Mouse (Mus musculus) heart, embryonic 11.5 days (tissue): ENCODE measurements around the gene Slc38a9. TPM values are rescaled to one million over a fixed set of nuclear protein-coding genes. Genes with fewer than 3 reads are reported as not detected.

Experiments
- ATAC-seq: fragments of 200-750 bp; cut with Nextera tagmentation; replicated peaks from 2 replicates; pipeline ENCODE4 v1.8.0; 2017; ENCODE audit warnings: moderate library complexity; ENCODE audit not compliant: insufficient number of reproducible peaks, low FRiP score, low TSS enrichment
- H3K27ac ChIP-seq: fragments of 300-500 bp; sonication (generic); 2 replicates; pipeline ENCODE4 v1.5.1; 2014; ENCODE audit warnings: mild to moderate bottlenecking, low read depth, low read length
- H3K27me3 ChIP-seq: fragments of 300-500 bp; sonication (generic); 2 replicates; pipeline ENCODE4 v1.6.1; 2014; ENCODE audit warnings: mild to moderate bottlenecking, low read length, mixed read lengths; ENCODE audit not compliant: control insufficient read depth, insufficient read depth
- H3K36me3 ChIP-seq: fragments of 300-500 bp; sonication (generic); 2 replicates; pipeline ENCODE4 v1.6.1; 2014; ENCODE audit warnings: mild to moderate bottlenecking, low read length, moderate library complexity, mixed read lengths; ENCODE audit not compliant: control insufficient read depth, insufficient read depth
- H3K4me1 ChIP-seq: fragments of 300-500 bp; sonication (generic); 2 replicates; pipeline ENCODE4 v1.6.1; 2014; ENCODE audit warnings: low read length; ENCODE audit not compliant: control insufficient read depth, insufficient read depth
- H3K4me2 ChIP-seq: fragments of 300-500 bp; sonication (generic); 2 replicates; pipeline ENCODE4 v1.6.1; 2014; ENCODE audit warnings: mild to moderate bottlenecking, moderate library complexity
- H3K4me3 ChIP-seq: fragments of 300-500 bp; sonication (generic); 2 replicates; pipeline ENCODE4 v1.5.1; 2014; ENCODE audit warnings: low read depth, low read length
- H3K9ac ChIP-seq: fragments of 300-500 bp; sonication (generic); 2 replicates; pipeline ENCODE4 v1.6.1; 2014; ENCODE audit warnings: mild to moderate bottlenecking, low read depth, low read length, moderate library complexity
- H3K9me3 ChIP-seq: fragments of 300-500 bp; sonication (generic); replicated peaks from 2 replicates; pipeline ENCODE4 v1.6.1; 2016; ENCODE audit warnings: low read length; ENCODE audit not compliant: control insufficient read depth
- WGBS: fragments of 180-500 bp; shearing (Covaris S2); extraction: QIAGEN DNeasy Blood & Tissue Kit; methylation state at CpG from one replicate; pipeline ENCODE4 v1.1.7; 2014; ENCODE audit not compliant: insufficient replicate concordance; 5-methylcytosine and 5-hydroxymethylcytosine counted together
- polyA plus RNA-seq: library from polyadenylated mRNA; unstranded; fragments of >200 nt; fragmentation: Nextera tagmentation; extraction: Ambion mirVana; gene quantifications from 2 replicates; pipeline ENCODE4 v1.2.1, GENCODE M21; 2014

Gene Slc38a9
- polyA plus RNA-seq, 1 experiment from 2014 or later: 16.4 TPM

DNA sequence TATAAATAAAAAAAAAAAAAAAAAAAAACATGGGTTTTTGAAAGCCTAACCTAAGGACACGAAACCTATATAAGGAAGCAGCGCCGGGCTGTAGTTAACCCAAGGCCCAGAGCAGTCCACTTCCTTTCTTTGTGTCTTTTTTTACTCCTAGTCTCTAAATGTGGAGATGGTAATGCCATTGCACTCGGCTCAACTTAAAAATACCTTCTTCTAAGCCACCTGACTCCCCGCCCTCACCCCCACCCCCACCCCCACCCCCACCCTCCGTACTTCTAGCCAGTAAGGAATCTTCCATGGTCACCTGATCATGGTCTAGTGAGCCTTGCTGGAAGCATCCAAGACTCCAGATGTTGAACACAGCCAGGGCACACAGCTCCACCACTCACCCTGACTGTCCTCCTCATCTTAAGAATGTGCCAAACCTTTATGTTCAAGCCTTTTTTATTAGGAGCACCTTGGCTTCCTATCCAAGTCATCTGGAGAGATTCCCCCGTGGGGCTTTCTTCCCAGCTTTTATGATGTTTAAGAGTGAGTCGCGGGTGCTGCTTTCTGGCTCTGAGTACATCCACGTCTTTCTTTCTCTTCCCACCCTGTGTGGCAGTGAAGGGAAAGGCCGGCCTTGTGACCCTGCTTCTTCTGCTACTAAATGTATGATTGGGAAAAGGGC, 91.9 kb downstream of the Slc38a9 start:
- ATAC-seq: no peak
- peaks cover 20% of the 10 kb centered on the region for H3K4me1 ChIP-seq
- no peak overlapping the region for H3K9ac ChIP-seq
- H3K27me3 ChIP-seq: no peaks in the 10 kb centered on the region
- H3K27ac ChIP-seq: peak overlapping the region; percentile 82
- WGBS: 71% methylated on average over 11 of the region's 11 CpGs
- H3K9me3 ChIP-seq: no peaks in the 10 kb centered on the region
- H3K4me3 ChIP-seq: no peak overlapping the region
- no peak overlapping the region for H3K4me2 ChIP-seq
- no peaks in the 10 kb centered on the region for H3K36me3 ChIP-seq

DNA sequence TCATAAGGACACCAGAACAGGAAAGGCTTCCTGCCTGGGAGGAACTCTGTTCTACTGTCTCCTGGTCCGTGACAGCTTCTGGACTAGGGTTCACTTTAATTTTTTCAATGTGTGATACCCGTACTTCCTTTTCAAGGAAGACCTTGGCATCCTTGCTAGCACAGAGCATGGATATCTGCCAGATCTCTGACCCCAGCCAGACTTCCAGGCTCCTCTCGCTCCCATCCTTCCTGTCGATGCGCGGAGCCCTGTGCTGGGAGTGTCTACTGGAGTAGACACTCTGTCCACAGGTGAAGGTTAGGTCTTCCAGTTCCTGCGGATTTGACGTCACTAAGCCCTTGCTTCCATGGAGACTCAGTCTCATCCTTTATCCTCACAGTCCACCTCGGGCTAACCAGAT, 93.0 kb downstream of the Slc38a9 start:
- 77% methylated on average over 9 of the region's 9 CpGs for WGBS
- H3K4me3 ChIP-seq: no peak overlapping the region
- ATAC-seq: no peak
- H3K36me3 ChIP-seq: no peaks in the 10 kb centered on the region
- no peak overlapping the region for H3K4me2 ChIP-seq
- no peaks in the 10 kb centered on the region for H3K9me3 ChIP-seq
- peak overlapping the region; percentile 54 for H3K27ac ChIP-seq
- no peak overlapping the region for H3K9ac ChIP-seq
- H3K4me1 ChIP-seq: peaks cover 20% of the 10 kb centered on the region
- no peaks in the 10 kb centered on the region for H3K27me3 ChIP-seq

DNA sequence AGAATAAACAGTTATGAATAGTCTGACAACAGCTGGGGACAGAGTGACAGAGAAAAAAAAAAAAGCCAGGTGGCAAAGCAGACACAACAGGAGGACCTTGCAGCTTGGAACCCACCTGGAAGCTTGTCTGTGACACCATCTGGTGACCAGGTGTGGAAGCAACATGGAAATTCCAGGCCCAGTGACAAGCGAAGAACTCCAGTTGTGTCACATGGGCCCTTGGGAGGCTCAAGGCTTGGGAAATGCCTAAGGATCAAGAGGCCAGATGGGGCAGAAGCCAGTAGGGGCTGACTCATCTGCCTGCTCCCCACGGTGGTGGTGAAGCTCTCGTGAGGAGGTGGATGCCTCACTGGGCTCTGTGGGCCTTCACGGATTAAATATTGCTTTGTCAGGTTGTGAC, 94.3 kb downstream of the Slc38a9 start:
- no peaks in the 10 kb centered on the region for H3K27me3 ChIP-seq
- no peak overlapping the region for H3K9ac ChIP-seq
- no peak overlapping the region for H3K27ac ChIP-seq
- H3K36me3 ChIP-seq: no peaks in the 10 kb centered on the region
- no peak overlapping the region for H3K4me2 ChIP-seq
- H3K4me3 ChIP-seq: no peak overlapping the region
- H3K4me1 ChIP-seq: peaks cover 26% of the 10 kb centered on the region
- WGBS: 33% methylated on average over 4 of the region's 4 CpGs
- ATAC-seq: no peak
- no peaks in the 10 kb centered on the region for H3K9me3 ChIP-seq

DNA sequence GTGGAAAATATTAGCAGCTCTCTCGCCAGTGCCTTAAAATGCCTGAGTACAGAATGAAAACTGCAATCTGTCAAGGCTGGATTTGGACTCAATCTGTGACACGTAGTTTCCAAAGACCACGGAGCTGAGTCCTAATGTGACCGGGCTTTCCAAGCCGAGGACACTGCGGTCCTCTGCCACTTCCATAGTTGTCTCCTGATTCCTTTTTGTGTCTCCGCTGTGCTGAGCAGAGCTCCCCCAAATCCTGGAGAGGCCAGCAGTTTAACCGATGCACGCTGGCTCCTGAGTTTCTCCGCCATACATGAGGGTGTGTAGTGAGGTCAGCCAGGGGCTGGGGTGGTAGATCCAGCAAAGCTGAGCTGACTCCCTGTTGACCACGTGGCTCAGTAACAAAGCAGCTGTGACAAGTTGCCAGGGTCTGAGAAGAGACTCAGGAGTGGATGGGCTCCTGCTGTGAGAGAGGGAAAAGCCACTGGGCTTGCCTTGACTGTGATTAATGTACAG, 95.0 kb downstream of the Slc38a9 start:
- H3K4me2 ChIP-seq: 0 out of 2 replicates have a peak overlapping the region, but pooled peaks have one; percentile 7
- ATAC-seq: no peak
- H3K9me3 ChIP-seq: no peaks in the 10 kb centered on the region
- H3K4me1 ChIP-seq: peaks cover 29% of the 10 kb centered on the region
- H3K4me3 ChIP-seq: no peak overlapping the region
- H3K36me3 ChIP-seq: no peaks in the 10 kb centered on the region
- peak overlapping the region; percentile 68 for H3K27ac ChIP-seq
- H3K9ac ChIP-seq: peak overlapping the region; percentile 34; the same call in 1 of the 2 replicates
- 42% methylated on average over 11 of the region's 11 CpGs for WGBS
- no peaks in the 10 kb centered on the region for H3K27me3 ChIP-seq

DNA sequence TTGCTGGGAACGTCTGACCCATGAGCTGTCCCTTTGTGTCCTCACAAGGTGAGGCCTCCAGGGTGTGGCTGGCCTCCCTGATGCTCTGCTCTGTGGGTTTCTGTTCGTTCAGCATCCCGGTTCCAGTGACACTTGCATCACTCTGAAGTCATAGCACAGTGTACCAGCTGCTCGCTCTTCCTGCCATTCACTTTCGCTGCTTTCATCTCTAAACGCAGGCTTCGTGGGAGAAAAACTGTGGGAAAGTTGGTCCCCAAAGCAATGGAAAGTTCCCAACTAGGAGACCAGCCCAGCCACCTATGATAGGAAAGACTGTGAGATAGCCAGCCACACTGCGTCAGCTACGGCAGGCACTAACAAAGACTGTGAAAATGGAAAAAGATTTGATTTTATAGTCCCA, 96.8 kb downstream of the Slc38a9 start:
- 68% methylated on average over 9 of the region's 9 CpGs for WGBS
- H3K4me3 ChIP-seq: no peak overlapping the region
- no peak for ATAC-seq
- peaks cover 20% of the 10 kb centered on the region for H3K4me1 ChIP-seq
- H3K9me3 ChIP-seq: no peaks in the 10 kb centered on the region
- H3K4me2 ChIP-seq: no peak overlapping the region
- H3K27me3 ChIP-seq: no peaks in the 10 kb centered on the region
- H3K9ac ChIP-seq: no peak overlapping the region
- no peaks in the 10 kb centered on the region for H3K36me3 ChIP-seq
- H3K27ac ChIP-seq: no peak overlapping the region

DNA sequence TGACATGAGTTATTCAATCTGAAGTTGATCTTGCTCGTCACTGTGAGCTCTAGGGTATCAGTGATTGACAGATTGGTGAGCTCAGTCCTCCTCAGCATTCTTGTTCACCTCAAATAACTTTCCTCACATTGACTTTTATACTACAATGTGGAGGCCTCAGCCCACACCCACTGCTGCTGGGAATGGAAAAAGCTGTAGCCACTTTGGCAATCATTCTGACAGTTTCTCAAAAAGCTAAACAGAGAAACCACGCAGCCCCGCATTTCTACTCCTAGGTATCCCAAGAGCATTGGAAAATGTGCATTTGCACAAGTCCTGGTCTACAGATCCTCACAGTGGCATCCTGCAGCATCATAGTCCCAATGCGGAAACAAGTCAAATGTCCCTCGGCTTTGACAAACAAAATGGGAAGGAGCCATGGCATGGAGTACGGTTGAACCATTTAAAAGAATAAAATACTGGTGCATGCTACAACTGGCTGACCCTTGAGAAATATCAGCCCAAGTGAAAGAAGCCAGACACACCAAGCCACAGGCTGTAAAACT, 98.1 kb downstream of the Slc38a9 start:
- no peak overlapping the region for H3K27ac ChIP-seq
- no peaks in the 10 kb centered on the region for H3K36me3 ChIP-seq
- H3K4me2 ChIP-seq: no peak overlapping the region
- H3K27me3 ChIP-seq: no peaks in the 10 kb centered on the region
- H3K9ac ChIP-seq: no peak overlapping the region
- 68% methylated on average over 6 of the region's 6 CpGs for WGBS
- no peak overlapping the region for H3K4me3 ChIP-seq
- H3K4me1 ChIP-seq: peaks cover 16% of the 10 kb centered on the region
- no peaks in the 10 kb centered on the region for H3K9me3 ChIP-seq
- no peak for ATAC-seq

DNA sequence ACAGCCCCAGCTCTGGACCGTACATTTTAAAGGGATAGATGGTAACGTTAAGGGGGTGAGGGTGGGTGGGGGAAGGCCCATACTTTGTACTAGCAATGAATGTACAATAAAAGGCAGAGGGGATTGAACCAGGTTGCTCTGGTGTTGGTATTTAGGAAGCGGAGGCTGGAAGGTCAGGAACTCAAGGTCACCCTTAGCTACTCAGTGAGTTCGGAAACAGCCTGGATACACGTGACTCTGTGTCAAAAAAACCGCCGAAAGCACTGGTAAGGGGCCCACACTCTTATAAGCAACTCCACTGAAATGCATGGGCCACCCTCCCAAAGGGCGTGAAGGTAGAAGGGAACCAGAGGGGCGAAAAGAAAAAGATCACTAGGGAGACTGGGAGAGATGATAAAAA, 98.8 kb downstream of the Slc38a9 start:
- ATAC-seq: no peak
- no peaks in the 10 kb centered on the region for H3K9me3 ChIP-seq

DNA sequence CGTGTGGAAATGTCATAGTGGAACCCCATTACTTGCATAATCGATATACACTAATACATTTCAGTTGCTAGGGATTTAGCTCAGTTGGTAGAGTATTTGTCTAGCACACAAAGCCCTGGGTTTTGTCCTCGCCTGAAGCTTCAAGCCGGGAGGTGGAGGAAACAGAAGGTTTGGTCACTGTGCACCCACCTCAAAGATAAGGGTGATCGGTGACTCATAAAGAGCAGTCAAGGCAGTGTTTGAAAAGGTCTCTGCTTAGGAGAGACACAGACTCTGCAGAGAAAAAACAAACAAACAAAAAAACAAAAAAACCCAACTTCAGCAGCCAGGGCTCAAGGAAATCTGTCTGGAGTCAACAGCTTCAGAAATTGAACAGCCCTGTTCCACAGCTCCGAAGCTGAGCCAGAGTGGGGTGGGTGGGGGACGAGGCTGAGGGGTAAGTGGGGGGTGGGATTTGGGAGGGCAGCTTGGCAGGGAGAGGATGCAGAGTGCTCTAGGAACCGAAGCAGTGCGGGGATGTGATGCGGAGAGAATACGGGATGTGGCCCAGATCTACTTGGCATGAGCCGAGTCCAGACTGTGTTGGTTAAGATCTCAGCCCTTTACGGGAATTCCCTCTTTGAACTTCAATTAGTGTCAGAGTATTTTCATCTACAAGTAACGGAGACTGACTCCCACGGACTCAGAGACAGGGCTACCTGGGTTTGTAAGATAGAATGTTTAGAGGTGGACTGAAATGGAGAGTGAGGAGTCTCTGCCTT, 99.4 kb downstream of the Slc38a9 start:
- no peaks in the 10 kb centered on the region for H3K27me3 ChIP-seq
- no peak overlapping the region for H3K4me2 ChIP-seq
- WGBS: 67% methylated on average over 15 of the region's 15 CpGs
- no peak for ATAC-seq
- no peak overlapping the region for H3K9ac ChIP-seq
- H3K36me3 ChIP-seq: no peaks in the 10 kb centered on the region
- peaks cover 22% of the 10 kb centered on the region for H3K4me1 ChIP-seq
- H3K4me3 ChIP-seq: no peak overlapping the region
- no peak overlapping the region for H3K27ac ChIP-seq
- no peaks in the 10 kb centered on the region for H3K9me3 ChIP-seq

More for the DNA sequence above, 98.8 kb downstream of the Slc38a9 start:
- Histone ChIP-seq H3K9ac (no peak overlapping the region), H3K4me2 (no peak overlapping the region), H3K36me3 (no peaks in the 10 kb centered on the region), H3K4me3 (no peak overlapping the region), H3K4me1 (peaks cover 22% of the 10 kb centered on the region), H3K27ac (no peak overlapping the region), H3K27me3 (no peaks in the 10 kb centered on the region)
- WGBS: 73% methylated on average over 9 of the region's 9 CpGs
